Mouse (Mus musculus) left cerebral cortex, adult 9 months (tissue): ENCODE measurements around the gene Pcnt.
A peak's percentile ranks its signal among the peaks of the same experiment; 100 is the strongest.

Experiments
- DNase-seq, 2 experiments: peaks; one replicate each; pipeline ENCODE4 v3.0.0; 2022; ENCODE audit warnings: low spot score in 2 of 2

Pcnt gene

DNA sequence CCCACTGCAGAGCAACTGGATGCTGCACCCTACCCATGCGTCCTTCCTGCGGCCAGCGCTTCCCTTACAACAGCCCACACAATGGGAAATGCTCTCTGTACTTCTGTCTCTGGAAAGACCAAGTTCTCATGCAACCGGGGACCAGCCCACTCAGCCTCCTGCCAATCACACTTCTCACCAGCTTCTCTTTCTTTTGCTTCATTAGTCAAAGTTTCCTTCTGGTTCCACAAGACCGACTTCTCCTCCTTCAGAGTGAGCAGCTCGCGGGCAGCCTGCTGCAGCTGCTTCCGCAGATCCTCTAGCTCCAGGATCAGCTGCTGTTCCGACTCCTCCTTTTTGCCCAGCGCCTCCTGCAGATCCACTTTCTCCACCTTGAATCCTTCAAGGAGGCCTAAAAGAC, 34.1 kb downstream of the Pcnt start:
- no peak for DNase-seq

DNA sequence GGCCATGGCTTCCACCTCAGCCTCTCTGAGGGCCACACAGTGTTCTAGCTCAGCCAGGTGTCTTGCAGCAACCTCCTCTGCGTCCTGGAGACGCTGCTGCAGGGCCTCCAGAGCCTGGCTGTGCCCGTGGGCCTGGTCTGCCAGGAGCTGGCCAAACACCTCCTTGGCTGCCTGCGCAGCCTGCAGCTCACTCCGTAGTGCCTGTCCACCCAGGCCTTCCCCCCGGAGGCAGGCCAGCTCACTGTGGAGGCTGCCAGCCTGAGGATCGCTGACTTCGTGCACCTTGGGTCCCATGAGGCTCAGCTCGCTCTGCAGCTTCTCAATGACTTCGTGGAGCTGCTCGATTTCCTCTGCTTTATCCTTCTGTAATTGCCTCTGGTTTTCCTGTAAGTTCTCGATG, 50.0 kb downstream of the Pcnt start:
- no peak for DNase-seq

DNA sequence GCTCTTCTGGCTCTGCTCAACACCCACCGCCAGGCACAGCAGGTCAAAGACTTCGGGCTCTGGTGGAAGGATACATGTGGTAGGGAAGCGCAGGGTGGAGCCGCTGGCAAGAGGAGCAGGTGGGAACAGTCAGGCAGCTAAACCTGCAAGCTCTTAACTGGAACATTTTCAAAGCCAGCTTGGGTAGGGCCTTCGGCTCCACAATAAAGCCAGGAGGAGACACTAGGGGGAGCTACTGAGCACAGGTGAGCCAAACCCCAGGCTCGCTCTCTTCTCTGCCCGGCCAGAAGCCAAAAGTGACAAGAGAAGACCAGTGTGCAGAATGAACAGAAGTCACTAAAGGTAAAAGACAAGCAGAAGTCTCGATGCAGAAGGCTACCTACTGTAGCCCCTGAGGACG, 50.8 kb downstream of the Pcnt start:
- DNase-seq, result peak in 1 of 2 experiments; percentile 55

GRCm38 (mm10) chr10:76391166-76391565, 51.4 kb downstream of the Pcnt start:
- DNase-seq, result no peak

GRCm38 (mm10) chr10:76374981-76375380, 67.6 kb downstream of the Pcnt start:
- DNase-seq, result peak in 1 of 2 experiments; percentile 20

GRCm38 (mm10) chr10:76371736-76372135, 70.8 kb downstream of the Pcnt start:
- DNase-seq, result peak in 1 of 2 experiments; percentile 33

DNA sequence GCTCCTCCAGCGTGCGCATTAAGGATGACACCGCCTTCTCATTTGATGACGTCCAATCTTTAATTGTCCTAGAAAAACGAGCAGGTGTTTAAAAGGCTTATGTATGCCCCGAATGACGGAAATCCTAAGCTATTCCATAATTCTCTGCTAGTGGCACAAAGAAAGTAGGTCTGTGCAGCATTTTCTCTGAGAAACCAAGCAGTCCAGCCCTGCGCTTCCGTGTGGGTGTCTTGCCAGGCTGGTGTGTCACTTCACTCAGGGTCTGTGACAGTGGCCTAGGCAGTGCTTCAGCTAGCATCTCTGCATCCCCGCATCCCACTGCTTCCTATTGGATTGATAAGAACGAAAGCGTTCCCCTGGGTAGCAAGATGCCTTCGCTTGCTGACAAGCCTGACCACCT, 73.8 kb downstream of the Pcnt start:
- DNase-seq, result peak in 1 of 2 experiments; percentile 49

DNA sequence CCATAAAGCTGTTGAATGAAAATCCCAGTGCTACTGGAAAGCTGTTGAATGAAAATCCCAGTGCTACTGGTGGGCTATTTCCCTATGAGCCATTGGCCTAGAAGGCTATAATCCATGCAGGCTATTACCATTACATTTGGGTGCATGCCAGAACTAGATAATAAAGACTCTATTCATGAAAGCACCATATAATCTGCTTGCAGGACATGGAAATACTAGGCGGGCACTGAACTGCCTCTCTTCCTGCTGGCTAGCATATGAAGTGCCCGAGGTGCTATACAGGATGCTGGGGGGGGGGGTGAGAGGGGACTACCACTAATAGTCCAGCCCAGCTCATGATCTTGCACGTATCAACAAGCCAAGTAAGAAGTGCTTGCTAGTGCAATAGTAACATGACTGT, 79.4 kb downstream of the Pcnt start:
- no peak for DNase-seq

- DNase-seq, result peak in 1 of 2 experiments; percentile 48
Observed at GRCm38 (mm10) chr10:76358468-76358867, 84.1 kb downstream of the Pcnt start.

- no peak for DNase-seq
Observed at GRCm38 (mm10) chr10:76357286-76357875, 85.2 kb downstream of the Pcnt start.

DNA sequence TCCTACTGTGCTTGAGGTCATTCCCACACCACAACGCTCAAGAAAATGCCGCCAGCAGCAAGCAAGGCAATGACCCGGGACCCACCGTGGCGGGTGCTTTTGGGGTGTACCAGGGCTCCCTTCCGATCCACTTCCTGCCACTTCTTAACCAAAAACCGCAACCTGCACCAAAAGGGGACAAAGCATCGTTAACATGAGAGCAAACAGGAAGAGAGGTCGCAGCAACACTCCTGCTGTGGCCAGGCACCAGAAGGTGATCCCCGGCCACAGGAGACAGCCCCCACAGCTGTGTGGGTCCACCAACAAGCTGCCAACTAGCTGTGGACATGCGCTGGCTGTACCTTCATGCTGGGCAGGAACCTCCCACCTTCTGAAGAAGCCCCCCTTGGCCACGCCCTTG, 87.6 kb downstream of the Pcnt start:
- no peak for DNase-seq

- no peak for DNase-seq
Observed at GRCm38 (mm10) chr10:76353986-76354385, 88.6 kb downstream of the Pcnt start.

- DNase-seq, result no peak
Observed at GRCm38 (mm10) chr10:76351953-76352352, 90.6 kb downstream of the Pcnt start.

DNA sequence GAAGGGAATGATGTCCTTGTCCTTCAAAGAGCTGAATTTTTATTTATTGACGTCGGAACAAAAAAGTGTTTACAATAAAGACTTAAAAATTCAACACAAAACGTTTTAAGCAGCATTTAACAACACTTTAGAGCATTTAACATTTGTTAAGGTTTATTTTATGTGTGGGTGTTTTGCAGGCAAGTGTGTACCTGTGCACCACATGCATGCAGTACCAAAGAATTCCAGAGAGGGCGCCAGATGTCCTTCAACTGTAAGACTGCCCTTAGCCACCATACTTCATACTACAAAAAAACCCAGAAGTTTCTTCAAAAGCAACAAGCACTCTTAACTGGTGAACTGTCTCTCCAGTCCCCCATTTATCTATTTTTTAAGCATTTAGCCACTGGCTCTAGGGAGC, 96.0 kb downstream of the Pcnt start:
- DNase-seq, result peak in 1 of 2 experiments; percentile 61

GRCm38 (mm10) chr10:76346043-76346491, 96.5 kb downstream of the Pcnt start:
- no peak for DNase-seq

GRCm38 (mm10) chr10:76345540-76345902, 97.1 kb downstream of the Pcnt start:
- DNase-seq, result no peak

- peak; percentile 80 to 93 for DNase-seq
Observed at GRCm38 (mm10) chr10:76344711-76345539, 97.7 kb downstream of the Pcnt start, which contains the start of gene Dip2a. TSS of gene Dip2a (minus strand) at chr10:76345291.

DNA sequence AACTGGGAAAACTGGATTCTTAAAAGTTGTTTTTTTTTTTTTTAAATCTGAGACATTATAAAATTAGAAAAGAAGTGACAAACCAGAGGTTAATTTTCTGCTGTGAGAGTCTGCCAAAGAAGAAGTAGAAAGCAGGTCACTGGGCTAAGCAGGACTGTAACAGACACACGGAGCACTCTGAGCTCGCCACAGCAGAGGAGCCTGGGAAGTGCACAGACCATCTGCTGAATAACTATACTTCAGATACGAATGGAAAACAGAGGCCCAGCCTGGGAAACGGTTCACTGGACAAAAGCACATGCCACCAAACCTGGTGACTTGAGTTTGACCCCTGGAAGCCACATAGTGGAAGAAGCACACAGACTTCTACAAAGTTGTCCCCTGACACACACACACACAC, 108.2 kb downstream of the Pcnt start:
- no peak for DNase-seq

- no peak for DNase-seq
Observed at GRCm38 (mm10) chr10:76332040-76332439, 110.5 kb downstream of the Pcnt start.

GRCm38 (mm10) chr10:76329093-76329492, 113.5 kb downstream of the Pcnt start:
- DNase-seq, result no peak

DNA sequence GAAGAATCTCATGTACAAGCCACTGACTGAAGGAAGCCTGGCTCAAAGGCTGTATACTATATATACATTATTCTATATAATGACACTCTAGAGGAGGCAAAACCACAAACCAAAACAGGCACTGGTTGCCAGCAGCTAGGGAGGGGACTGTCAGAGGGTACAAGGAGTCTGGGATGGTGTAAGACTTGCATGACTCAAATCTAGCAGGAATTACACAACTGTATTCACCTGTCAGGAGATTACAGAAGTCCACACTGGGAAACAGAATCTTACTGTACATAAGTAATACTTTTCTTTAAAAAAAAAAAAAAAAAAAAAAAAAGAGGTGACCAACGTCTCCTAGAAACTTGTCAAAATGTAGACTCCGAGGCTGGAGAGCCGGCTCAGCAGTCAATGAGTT, 114.0 kb downstream of the Pcnt start:
- no peak for DNase-seq

- DNase-seq, result no peak
Observed at GRCm38 (mm10) chr10:76326304-76327006, 116.1 kb downstream of the Pcnt start.

GRCm38 (mm10) chr10:76317623-76318022, 125.0 kb downstream of the Pcnt start:
- peak; percentile 45 to 54 for DNase-seq
